Mouse (Mus musculus) cerebellum, adult 2 months (tissue): ENCODE measurements around the gene Cnot1.

Source experiments
- CTCF ChIP-seq: fragments of 200-500 bp; IDR thresholded peaks from 2 replicates; pipeline ENCODE4 v1.5.1; 2011; ENCODE audit warnings: low read depth, mild to moderate bottlenecking, control low read depth, low read length, moderate library complexity, borderline replicate concordance; ENCODE audit not compliant: insufficient read depth
- POLR2A ChIP-seq: fragments of 200-500 bp; IDR thresholded peaks from 2 replicates; pipeline ENCODE4 v1.6.1; 2011; ENCODE audit warnings: low read length, control low read depth, borderline replicate concordance; ENCODE audit not compliant: insufficient read depth

DNA sequence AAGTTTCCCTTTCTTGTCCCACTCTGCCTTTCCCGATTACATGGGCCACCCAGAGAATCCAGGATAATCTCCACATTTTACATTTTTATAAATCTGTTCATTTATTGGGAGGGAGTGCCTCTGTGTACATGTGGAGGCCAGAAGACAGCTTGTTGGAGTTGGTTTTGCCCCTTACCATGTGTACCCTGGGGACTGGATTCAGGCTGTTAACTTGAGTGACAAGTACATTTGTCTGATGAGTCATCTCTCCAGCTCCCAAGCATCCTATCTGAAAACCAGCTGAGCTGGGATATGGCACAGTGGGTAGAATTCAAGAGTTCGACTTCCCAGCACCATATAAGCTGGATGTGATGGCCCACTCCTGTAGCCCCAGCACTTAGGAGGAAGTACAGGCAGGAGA is 137.3 kb downstream of the Cnot1 start:
- TF ChIP-seq CTCF, result no peak
- TF ChIP-seq POLR2A, result no peak
